Mouse (Mus musculus) G1E (cell line): ENCODE data around the gene Uroc1. TPM values are rescaled to one million over a fixed set of nuclear protein-coding genes. Genes with fewer than 3 reads are reported as not detected.

Experiments
- ATAC-seq: 2 replicates; pipeline ENCODE4 v1.8.0; 2016; ENCODE audit warnings: mild to moderate bottlenecking; ENCODE audit not compliant: insufficient number of reproducible peaks, poor library complexity, low FRiP score, severe bottlenecking; ENCODE audit errors: extremely low read depth
- DNase-seq: peaks from one replicate; pipeline ENCODE4 v3.0.0; 2012; ENCODE audit warnings: low spot score
- H3K27me3 ChIP-seq: 2 replicates; pipeline ENCODE4 v1.6.1; 2012; ENCODE audit warnings: mild to moderate bottlenecking, low read length, inconsistent platforms; ENCODE audit not compliant: insufficient read depth
- H3K36me3 ChIP-seq: replicated peaks from 2 replicates; pipeline ENCODE3; 2012; ENCODE audit warnings: mild to moderate bottlenecking, inconsistent platforms
- H3K4me1 ChIP-seq: 2 replicates; pipeline ENCODE4 v1.6.1; 2012; ENCODE audit warnings: low read depth, low read length, inconsistent platforms, mixed read lengths; ENCODE audit not compliant: insufficient read depth
- H3K4me3 ChIP-seq: 2 replicates; pipeline ENCODE4 v1.5.1; 2012; ENCODE audit warnings: low read depth, mild to moderate bottlenecking, inconsistent platforms, low read length, moderate library complexity, mixed read lengths
- H3K9me3 ChIP-seq: replicated peaks from 2 replicates; pipeline ENCODE4 v1.6.1; 2012; ENCODE audit warnings: inconsistent platforms
- CTCF ChIP-seq: IDR thresholded peaks from 2 replicates; pipeline ENCODE4 v1.5.1; 2012; ENCODE audit warnings: low read depth, low read length, inconsistent platforms, mixed read lengths
- GATA1 ChIP-seq: IDR thresholded peaks from 2 replicates; pipeline ENCODE4 v1.6.1; 2012; ENCODE audit warnings: borderline replicate concordance, low read length, inconsistent platforms, mixed read lengths
- GATA2 ChIP-seq: IDR thresholded peaks from 2 replicates; pipeline ENCODE4 v1.6.1; 2012; ENCODE audit warnings: low read depth, low read length, inconsistent platforms, borderline replicate concordance
- POLR2AphosphoS5 ChIP-seq: IDR thresholded peaks from 2 replicates; pipeline ENCODE4 v1.6.1; 2012; ENCODE audit warnings: low read depth, low read length, inconsistent platforms; ENCODE audit not compliant: insufficient replicate concordance
- TAL1 ChIP-seq: conservative IDR thresholded peaks from 2 replicates; pipeline ENCODE4 v1.6.1; 2012; ENCODE audit warnings: low read depth, low read length, inconsistent platforms, mixed read lengths
- polyA plus RNA-seq: library from polyadenylated mRNA; stranded (reverse); fragments of >175 nt; gene quantifications from 2 replicates; pipeline ENCODE4 v1.2.3, GENCODE M21; 2012
- total RNA-seq, 2 experiments: library from RNA; stranded (forward) in 1 of 2; stranded (reverse) in 1 of 2; fragments of 200-1000 nt in 1 of 2; fragments of >200 nt in 1 of 2; fragmentation: Nextera tagmentation in 1 of 2; gene quantifications; 2 replicates each; pipeline ENCODE4 v1.2.3; 2014 to 2017

Uroc1 gene
- total and polyA plus RNA-seq, 3 experiments, result not detected

- no peaks in the 10 kb centered on the region for H3K4me1 ChIP-seq
- DNase-seq (no peak), ATAC-seq (no peak)
- peaks cover 4% of the 10 kb centered on the region; the same call in 1 of the 2 replicates for H3K27me3 ChIP-seq
- no peaks in the 10 kb centered on the region for H3K36me3 ChIP-seq
- TF ChIP-seq GATA2, result no peak
- TF ChIP-seq POLR2AphosphoS5, result no peak
- TF ChIP-seq GATA1, result no peak
- no peak for TF ChIP-seq CTCF
- no peak for TF ChIP-seq TAL1
- no peak overlapping the region for H3K4me3 ChIP-seq
- no peaks in the 10 kb centered on the region for H3K9me3 ChIP-seq
These were observed 17.1 kb upstream of the Uroc1 start for GRCm38 (mm10) chr6:90315961-90316360.

- no peak for DNase-seq
These were observed 15.4 kb upstream of the Uroc1 start for GRCm38 (mm10) chr6:90317510-90318258.

DNA sequence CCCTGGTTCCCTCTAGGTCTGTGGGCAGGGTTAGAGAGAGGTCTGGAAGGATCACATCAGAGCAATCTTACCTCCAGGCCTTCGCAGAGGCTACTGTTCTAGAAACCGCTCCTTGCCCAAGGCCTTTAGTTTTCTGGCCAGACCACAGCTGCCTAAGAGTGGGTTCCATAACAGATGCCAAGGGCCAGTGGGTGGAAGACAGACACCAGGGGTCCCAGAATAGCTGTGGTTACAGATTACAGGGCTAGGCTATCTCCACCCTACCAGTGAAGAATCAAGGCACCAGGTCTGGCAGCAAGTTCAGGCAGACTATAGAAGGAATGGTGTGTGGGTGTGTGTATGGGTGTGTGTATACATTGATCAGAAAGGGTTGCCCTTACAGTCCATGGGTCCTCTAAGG is 14.1 kb upstream of the Uroc1 start:
- peaks cover 2% of the 10 kb centered on the region; the same call in 1 of the 2 replicates for H3K4me1 ChIP-seq
- H3K4me3 ChIP-seq, result no peak overlapping the region
- H3K9me3 ChIP-seq, result no peaks in the 10 kb centered on the region
- H3K36me3 ChIP-seq, result no peaks in the 10 kb centered on the region
- no peak for ATAC-seq
- no peak for DNase-seq
- H3K27me3 ChIP-seq, result peaks cover 4% of the 10 kb centered on the region; the same call in 1 of the 2 replicates
- TF ChIP-seq TAL1 (no peak), POLR2AphosphoS5 (no peak), CTCF (no peak), GATA1 (no peak), GATA2 (no peak)

More at GRCm38 (mm10) chr6:90317510-90318258, 15.4 kb upstream of the Uroc1 start:
- H3K9me3 ChIP-seq, result no peaks in the 10 kb centered on the region
- H3K36me3 ChIP-seq, result no peaks in the 10 kb centered on the region
- TF ChIP-seq TAL1, result no peak
- TF ChIP-seq CTCF, result no peak
- no peak for TF ChIP-seq GATA2
- TF ChIP-seq POLR2AphosphoS5, result no peak
- no peak for TF ChIP-seq GATA1
- H3K4me3 ChIP-seq, result no peak overlapping the region
- ATAC-seq, result no peak
- H3K27me3 ChIP-seq, result peaks cover 4% of the 10 kb centered on the region; the same call in 1 of the 2 replicates
- peaks cover 2% of the 10 kb centered on the region; the same call in 1 of the 2 replicates for H3K4me1 ChIP-seq

DNA sequence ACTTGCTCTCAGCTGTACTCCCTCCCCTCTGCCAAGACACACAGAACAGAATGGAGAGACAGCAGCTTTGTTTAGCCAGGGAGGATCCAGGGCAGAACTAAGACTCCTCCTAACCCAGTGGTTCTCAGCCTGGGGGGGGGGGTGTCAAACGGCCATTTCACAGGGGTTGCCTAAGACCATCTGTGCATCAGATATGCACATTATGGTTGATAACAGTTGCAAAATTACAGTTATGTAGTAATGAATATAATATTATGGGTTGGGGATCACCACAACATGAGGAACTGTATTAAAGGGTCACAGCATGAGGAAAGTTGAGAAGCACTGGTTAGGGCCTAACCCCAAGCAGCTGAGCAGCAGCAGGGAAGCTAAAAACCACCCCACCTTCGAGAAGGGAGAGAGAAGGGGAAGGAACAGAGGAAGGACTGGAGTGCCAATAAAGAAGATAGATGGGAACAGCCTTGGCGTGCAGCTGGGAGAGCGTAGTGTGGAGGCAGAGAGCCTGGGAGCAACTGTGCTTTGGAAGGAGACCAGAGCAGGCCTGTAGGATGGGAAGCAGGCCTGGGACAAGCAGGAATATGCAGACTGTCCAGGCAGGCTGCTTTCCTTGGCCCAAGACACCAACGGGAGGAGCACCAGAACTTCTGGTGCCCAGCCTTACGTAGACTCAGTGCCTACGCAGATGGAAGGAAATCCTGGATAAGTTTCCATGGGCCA is 13.5 kb upstream of the Uroc1 start:
- H3K9me3 ChIP-seq, result no peaks in the 10 kb centered on the region
- peaks cover 2% of the 10 kb centered on the region; the same call in 1 of the 2 replicates for H3K4me1 ChIP-seq
- H3K4me3 ChIP-seq, result no peak overlapping the region
- DNase-seq (no peak), ATAC-seq (no peak)
- H3K27me3 ChIP-seq, result peaks cover 4% of the 10 kb centered on the region; the same call in 1 of the 2 replicates
- TF ChIP-seq GATA1 (no peak), CTCF (no peak), POLR2AphosphoS5 (no peak), GATA2 (no peak), TAL1 (no peak)
- no peaks in the 10 kb centered on the region for H3K36me3 ChIP-seq

GRCm38 (mm10) chr6:90320429-90320828 is 12.7 kb upstream of the Uroc1 start:
- peaks cover 7% of the 10 kb centered on the region; the same call in 1 of the 2 replicates for H3K27me3 ChIP-seq
- no peak for ATAC-seq
- no peak for DNase-seq

DNA sequence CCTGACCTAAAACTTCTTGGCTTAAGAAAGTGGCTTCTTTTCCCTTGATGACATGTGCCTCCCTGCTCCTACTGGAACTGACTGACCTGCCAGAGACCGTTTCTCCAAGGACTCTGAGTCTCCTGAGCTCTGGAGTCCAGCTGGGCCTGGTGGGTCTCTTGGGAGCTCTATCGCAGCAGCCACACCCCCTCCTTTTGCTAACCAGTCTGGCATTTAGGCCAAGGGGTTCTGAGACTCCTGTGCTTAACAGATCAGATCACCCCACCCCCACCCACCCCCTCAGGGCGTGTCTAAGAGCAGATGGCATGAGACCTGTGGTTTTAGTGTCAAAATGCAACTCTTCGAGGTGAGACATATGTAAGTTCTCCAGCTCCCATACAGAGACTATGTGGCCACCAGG is 11.3 kb upstream of the Uroc1 start:
- DNase-seq (no peak), ATAC-seq (no peak)
- Histone ChIP-seq H3K9me3 (no peaks in the 10 kb centered on the region), H3K36me3 (no peaks in the 10 kb centered on the region), H3K27me3 (peaks cover 9% of the 10 kb centered on the region; the same call in 1 of the 2 replicates), H3K4me1 (peaks cover 2% of the 10 kb centered on the region; the same call in 1 of the 2 replicates), H3K4me3 (no peak overlapping the region)
- TF ChIP-seq CTCF (no peak), GATA1 (no peak), POLR2AphosphoS5 (no peak), GATA2 (no peak), TAL1 (no peak)

More at GRCm38 (mm10) chr6:90320429-90320828, 12.7 kb upstream of the Uroc1 start:
- Histone ChIP-seq H3K4me1 (peaks cover 2% of the 10 kb centered on the region; the same call in 1 of the 2 replicates), H3K9me3 (no peaks in the 10 kb centered on the region), H3K36me3 (no peaks in the 10 kb centered on the region), H3K4me3 (no peak overlapping the region)
- no peak for TF ChIP-seq POLR2AphosphoS5
- TF ChIP-seq GATA1, result no peak
- no peak for TF ChIP-seq CTCF
- TF ChIP-seq TAL1, result no peak
